Mouse (Mus musculus) megakaryocyte, embryonic 14.5 days (primary cell): Measurements from ENCODE around the gene Lrrc3c.

Source experiments
- FLI1 ChIP-seq: IDR thresholded peaks from 2 replicates; pipeline ENCODE4 v1.6.1; 2012; ENCODE audit warnings: low read length, inconsistent platforms, mixed read lengths
- GATA1 ChIP-seq: IDR thresholded peaks from 3 replicates; pipeline ENCODE4 v1.6.1; 2012; ENCODE audit warnings: mixed read lengths, low read length, inconsistent platforms, borderline replicate concordance

- TF ChIP-seq GATA1 (no peak), FLI1 (no peak)
Measured at GRCm38 (mm10) chr11:98583571-98583970, 14.5 kb upstream of the Lrrc3c start.
